Mouse (Mus musculus) olfactory bulb, adult 2 months (tissue): ENCODE data around the gene Ccdc134.

Experiments used
- CTCF ChIP-seq: fragments of 200-500 bp; IDR thresholded peaks from 2 replicates; pipeline ENCODE4 v1.5.1; 2012; ENCODE audit warnings: low read depth, mild to moderate bottlenecking, low read length, moderate library complexity; ENCODE audit not compliant: insufficient read depth
- POLR2A ChIP-seq: fragments of 200-500 bp; IDR thresholded peaks from 2 replicates; pipeline ENCODE4 v1.6.1; 2012; ENCODE audit warnings: mild to moderate bottlenecking, low read depth, low read length, moderate library complexity; ENCODE audit not compliant: insufficient read depth

DNA sequence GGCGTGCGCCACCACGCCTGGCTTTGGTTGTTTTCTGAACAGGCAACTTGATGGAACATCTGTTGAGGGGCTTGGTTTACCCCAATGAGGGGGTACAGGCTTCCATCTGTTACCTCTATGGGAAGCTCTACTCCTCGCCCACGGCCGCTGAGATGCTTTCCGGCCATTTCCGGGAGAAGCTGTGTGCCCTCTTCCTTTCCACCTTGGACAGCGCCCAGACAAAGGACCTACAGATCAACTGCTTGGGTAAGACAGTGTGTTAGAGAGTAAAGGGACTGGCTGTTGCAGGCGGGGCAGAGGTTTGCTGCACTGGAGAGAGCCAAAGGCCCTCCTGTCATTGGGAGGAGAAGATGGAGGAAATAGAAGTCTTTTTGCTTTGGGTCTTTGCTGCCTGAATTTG is 47.8 kb upstream of the Ccdc134 start:
- TF ChIP-seq CTCF = no peak
- TF ChIP-seq POLR2A = no peak
